Mouse (Mus musculus) stomach, embryonic 14.5 days (tissue): ENCODE data around the gene Stap2. TPM values are rescaled to one million over a fixed set of nuclear protein-coding genes. Genes with fewer than 3 reads are reported as not detected.
A peak's percentile ranks its signal among the peaks of the same experiment; 100 is the strongest.

ENCODE experiments used
- ATAC-seq: fragments of 200-750 bp; cut with Nextera tagmentation; 2 replicates; pipeline ENCODE4 v1.8.0; 2017; ENCODE audit warnings: low read depth, moderate TSS enrichment; ENCODE audit not compliant: insufficient number of reproducible peaks, insufficient read depth, low FRiP score
- H3K27ac ChIP-seq: fragments of 300-500 bp; sonication (generic); 2 replicates; pipeline ENCODE4 v1.5.1; 2014; ENCODE audit warnings: mild to moderate bottlenecking, low read length, moderate library complexity, mixed read lengths
- H3K27me3 ChIP-seq: fragments of 300-500 bp; sonication (generic); 2 replicates; pipeline ENCODE4 v1.6.1; 2014; ENCODE audit warnings: low read length, control low read depth, mixed read lengths; ENCODE audit not compliant: control insufficient read depth, insufficient read depth
- H3K36me3 ChIP-seq: fragments of 300-500 bp; sonication (generic); 2 replicates; pipeline ENCODE4 v1.6.1; 2014; ENCODE audit warnings: mild to moderate bottlenecking, control low read depth, low read length, moderate library complexity, mixed read lengths; ENCODE audit not compliant: control insufficient read depth, insufficient read depth
- H3K4me1 ChIP-seq: fragments of 300-500 bp; sonication (generic); 2 replicates; pipeline ENCODE4 v1.6.1; 2014; ENCODE audit warnings: low read length, control low read depth, mixed read lengths; ENCODE audit not compliant: control insufficient read depth, insufficient read depth
- H3K4me2 ChIP-seq: fragments of 300-500 bp; sonication (generic); replicated peaks from 2 replicates; pipeline ENCODE4 v1.6.1; 2014; ENCODE audit warnings: low read depth, low read length, control low read depth
- H3K4me3 ChIP-seq: fragments of 300-500 bp; sonication (generic); 2 replicates; pipeline ENCODE4 v1.5.1; 2014; ENCODE audit warnings: low read depth, low read length, control low read depth
- H3K9ac ChIP-seq: fragments of 300-500 bp; sonication (generic); replicated peaks from 2 replicates; pipeline ENCODE4 v1.6.1; 2014; ENCODE audit warnings: low read depth, mild to moderate bottlenecking, control low read depth, low read length, moderate library complexity, mixed read lengths
- H3K9me3 ChIP-seq: fragments of 300-500 bp; sonication (generic); 2 replicates; pipeline ENCODE4 v1.6.1; 2016; ENCODE audit warnings: low read depth, low read length, control low read depth; ENCODE audit not compliant: control insufficient read depth
- WGBS: fragments of 180-500 bp; shearing (Covaris S2); extraction: QIAGEN DNeasy Blood & Tissue Kit; methylation state at CpG from one replicate; pipeline ENCODE4 v1.1.7; 2014; 5-methylcytosine and 5-hydroxymethylcytosine counted together
- polyA plus RNA-seq: library from polyadenylated mRNA; unstranded; fragments of >200 nt; fragmentation: Nextera tagmentation; extraction: Ambion mirVana; gene quantifications from 2 replicates; pipeline ENCODE4 v1.2.1, GENCODE M21; 2014

The Stap2 gene
- polyA plus RNA-seq, 1 experiment from 2014 or later, result 19.7 TPM

DNA sequence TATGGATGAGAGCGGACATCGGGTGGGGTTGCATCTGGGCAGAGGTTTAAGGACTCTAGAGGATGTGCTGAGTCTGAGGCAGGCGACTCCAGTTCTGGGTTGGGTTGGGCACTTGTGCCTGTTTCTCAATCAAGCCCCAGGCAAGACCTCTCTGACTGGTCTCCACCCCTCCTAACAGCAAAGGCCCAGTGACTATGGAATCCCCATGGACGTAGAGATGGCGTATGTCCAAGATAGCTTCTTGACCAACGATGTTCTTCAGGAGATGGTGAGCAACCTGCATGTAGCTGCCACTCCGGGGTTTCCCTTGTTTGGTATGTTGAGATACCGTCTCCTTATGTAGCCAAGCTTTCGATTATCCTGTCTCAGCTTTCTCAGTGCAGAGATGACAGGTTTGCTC, 9.9 kb upstream of the Stap2 start:
- Histone ChIP-seq H3K27ac (no peak overlapping the region), H3K9me3 (no peaks in the 10 kb centered on the region), H3K9ac (no peak overlapping the region), H3K36me3 (peaks cover 67% of the 10 kb centered on the region), H3K4me1 (peaks cover 5% of the 10 kb centered on the region), H3K4me2 (no peak overlapping the region), H3K4me3 (no peak overlapping the region), H3K27me3 (no peaks in the 10 kb centered on the region)
- 90% methylated on average over 9 of the region's 9 CpGs for WGBS
- no peak for ATAC-seq

DNA sequence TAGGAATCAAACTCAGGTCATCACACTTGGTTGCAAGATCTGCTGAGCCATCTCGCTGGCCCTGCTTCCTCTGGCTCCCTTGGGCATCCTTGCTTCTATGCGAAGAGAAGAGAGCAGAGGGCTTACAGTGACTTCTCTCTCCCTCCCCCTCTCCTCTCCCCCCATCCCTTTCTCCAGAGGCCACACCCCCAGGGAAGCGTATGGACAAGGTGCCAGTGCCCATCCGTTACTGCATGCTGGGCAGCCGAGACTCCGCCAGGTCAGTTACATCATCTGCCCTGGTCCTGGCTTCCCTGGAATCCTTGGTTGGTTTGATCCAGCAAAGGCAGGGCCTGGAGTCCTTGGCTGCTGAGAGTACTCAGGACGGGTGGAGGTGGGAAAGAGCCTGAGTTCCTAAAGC, 6.1 kb upstream of the Stap2 start:
- Histone ChIP-seq H3K27me3 (no peaks in the 10 kb centered on the region), H3K27ac (no peak overlapping the region), H3K9me3 (no peaks in the 10 kb centered on the region), H3K4me1 (peaks cover 11% of the 10 kb centered on the region), H3K4me2 (no peak overlapping the region), H3K36me3 (peaks cover 36% of the 10 kb centered on the region), H3K4me3 (no peak overlapping the region), H3K9ac (no peak overlapping the region)
- 83% methylated on average over 7 of the region's 7 CpGs for WGBS
- ATAC-seq, result no peak

- H3K9me3 ChIP-seq, result no peaks in the 10 kb centered on the region
- H3K9ac ChIP-seq, result no peak overlapping the region
- ATAC-seq, result no peak
- 8% methylated on average over 9 of the region's 9 CpGs for WGBS
- peak overlapping the region; percentile 89; the same call in 1 of the 2 replicates for H3K4me2 ChIP-seq
- H3K4me3 ChIP-seq, result no peak overlapping the region
- peaks cover 11% of the 10 kb centered on the region for H3K4me1 ChIP-seq
- H3K27ac ChIP-seq, result no peak overlapping the region
- peaks cover 29% of the 10 kb centered on the region for H3K36me3 ChIP-seq
- H3K27me3 ChIP-seq, result no peaks in the 10 kb centered on the region
Observed at GRCm38 (mm10) chr17:56010681-56011080, 5.3 kb upstream of the Stap2 start.

GRCm38 (mm10) chr17:56010255-56010654, 4.9 kb upstream of the Stap2 start:
- no peak for ATAC-seq
- H3K4me3 ChIP-seq, result peak overlapping the region; percentile 70; the same call in 1 of the 2 replicates
- peaks cover 25% of the 10 kb centered on the region for H3K36me3 ChIP-seq
- WGBS, result 65% methylated on average over 14 of the region's 14 CpGs
- H3K4me1 ChIP-seq, result peaks cover 11% of the 10 kb centered on the region
- H3K9me3 ChIP-seq, result no peaks in the 10 kb centered on the region
- H3K9ac ChIP-seq, result peak overlapping the region; percentile 67
- no peak overlapping the region for H3K27ac ChIP-seq
- H3K27me3 ChIP-seq, result no peaks in the 10 kb centered on the region
- H3K4me2 ChIP-seq, result peak overlapping the region; percentile 89

DNA sequence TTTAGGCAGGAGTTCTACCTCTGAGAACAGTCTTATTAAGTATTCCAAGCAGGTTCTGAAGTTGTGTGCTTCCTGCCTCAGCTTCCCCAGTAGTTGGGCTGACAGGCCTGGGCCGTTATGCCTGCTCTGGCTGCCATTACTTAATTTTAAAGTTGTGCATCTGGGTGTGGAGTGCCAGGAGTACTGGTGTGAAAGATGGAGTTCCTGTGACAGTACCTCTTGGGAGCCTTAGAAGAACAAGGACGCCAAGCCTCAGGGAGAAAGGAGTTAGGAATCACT, 4.5 kb upstream of the Stap2 start:
- 30% methylated on average over 2 of the region's 2 CpGs for WGBS

DNA sequence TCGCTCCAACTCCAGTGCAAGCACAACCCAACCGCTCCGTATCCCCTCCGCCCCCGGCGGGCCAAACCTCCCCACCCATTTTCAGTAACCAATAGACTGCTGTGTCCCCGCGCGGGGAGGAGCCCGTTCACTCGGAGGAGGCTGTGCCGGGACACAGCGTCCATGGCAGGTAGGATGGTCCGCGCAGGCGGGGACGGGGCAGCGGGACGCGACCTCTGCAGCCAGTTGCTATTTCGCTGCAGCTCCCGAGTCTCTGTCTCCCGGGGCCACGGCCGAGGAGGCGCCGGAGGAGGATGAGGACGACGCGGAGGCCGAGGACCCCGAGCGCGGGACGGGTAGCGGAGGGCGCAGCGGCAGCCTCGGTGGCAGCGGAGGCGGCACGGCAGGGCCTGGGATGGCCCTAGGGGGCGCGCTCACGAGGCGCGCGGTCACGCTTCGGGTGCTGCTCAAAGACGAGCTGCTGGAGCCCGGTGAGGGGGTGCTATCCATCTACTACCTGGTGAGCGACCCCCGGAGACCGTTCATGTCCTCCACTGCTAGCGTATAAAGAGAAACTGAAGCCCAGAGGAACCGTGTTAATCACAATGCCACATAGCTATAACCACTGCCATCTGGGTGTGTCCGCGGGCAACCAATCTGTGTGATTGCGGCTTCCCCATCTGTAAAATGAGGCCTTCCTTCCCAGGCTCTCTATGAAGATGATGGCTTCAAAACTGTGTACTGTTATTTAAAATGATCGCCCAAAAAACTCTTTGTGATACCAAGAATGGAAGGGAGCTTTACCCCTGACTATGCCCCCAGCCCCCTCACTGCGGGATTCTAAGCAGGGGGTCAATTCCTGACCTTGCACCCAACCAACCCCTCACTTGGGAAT, 3.9 kb upstream of the Stap2 start:
- peak overlapping the region; percentile 67 for H3K9ac ChIP-seq
- peak overlapping the region; percentile 84 for H3K27ac ChIP-seq
- peak; percentile 90 for ATAC-seq
- no peaks in the 10 kb centered on the region for H3K9me3 ChIP-seq
- H3K27me3 ChIP-seq, result no peaks in the 10 kb centered on the region
- 1% methylated on average over 62 of the region's 62 CpGs for WGBS
- H3K4me1 ChIP-seq, result peaks cover 11% of the 10 kb centered on the region
- H3K36me3 ChIP-seq, result peaks cover 19% of the 10 kb centered on the region
- H3K4me2 ChIP-seq, result peak overlapping the region; percentile 89
- peak overlapping the region; percentile 70 for H3K4me3 ChIP-seq

More for the DNA sequence above, 4.5 kb upstream of the Stap2 start:
- Histone ChIP-seq H3K9ac (peak overlapping the region; percentile 67), H3K4me2 (peak overlapping the region; percentile 89), H3K27ac (no peak overlapping the region), H3K36me3 (peaks cover 22% of the 10 kb centered on the region), H3K4me3 (peak overlapping the region; percentile 70), H3K4me1 (peaks cover 11% of the 10 kb centered on the region), H3K27me3 (no peaks in the 10 kb centered on the region), H3K9me3 (no peaks in the 10 kb centered on the region)
- ATAC-seq, result no peak

- H3K4me2 ChIP-seq, result peak overlapping the region; percentile 89
- peaks cover 11% of the 10 kb centered on the region for H3K4me1 ChIP-seq
- no peaks in the 10 kb centered on the region for H3K9me3 ChIP-seq
- peak overlapping the region; percentile 67; the same call in 1 of the 2 replicates for H3K9ac ChIP-seq
- peak overlapping the region; percentile 70 for H3K4me3 ChIP-seq
- H3K27me3 ChIP-seq, result no peaks in the 10 kb centered on the region
- H3K36me3 ChIP-seq, result peaks cover 19% of the 10 kb centered on the region
- peak overlapping the region; percentile 84 for H3K27ac ChIP-seq
- peak; percentile 93 for ATAC-seq
- WGBS, result 1% methylated on average over 21 of the region's 21 CpGs
Observed at GRCm38 (mm10) chr17:56008356-56009087, 3.1 kb upstream of the Stap2 start.

DNA sequence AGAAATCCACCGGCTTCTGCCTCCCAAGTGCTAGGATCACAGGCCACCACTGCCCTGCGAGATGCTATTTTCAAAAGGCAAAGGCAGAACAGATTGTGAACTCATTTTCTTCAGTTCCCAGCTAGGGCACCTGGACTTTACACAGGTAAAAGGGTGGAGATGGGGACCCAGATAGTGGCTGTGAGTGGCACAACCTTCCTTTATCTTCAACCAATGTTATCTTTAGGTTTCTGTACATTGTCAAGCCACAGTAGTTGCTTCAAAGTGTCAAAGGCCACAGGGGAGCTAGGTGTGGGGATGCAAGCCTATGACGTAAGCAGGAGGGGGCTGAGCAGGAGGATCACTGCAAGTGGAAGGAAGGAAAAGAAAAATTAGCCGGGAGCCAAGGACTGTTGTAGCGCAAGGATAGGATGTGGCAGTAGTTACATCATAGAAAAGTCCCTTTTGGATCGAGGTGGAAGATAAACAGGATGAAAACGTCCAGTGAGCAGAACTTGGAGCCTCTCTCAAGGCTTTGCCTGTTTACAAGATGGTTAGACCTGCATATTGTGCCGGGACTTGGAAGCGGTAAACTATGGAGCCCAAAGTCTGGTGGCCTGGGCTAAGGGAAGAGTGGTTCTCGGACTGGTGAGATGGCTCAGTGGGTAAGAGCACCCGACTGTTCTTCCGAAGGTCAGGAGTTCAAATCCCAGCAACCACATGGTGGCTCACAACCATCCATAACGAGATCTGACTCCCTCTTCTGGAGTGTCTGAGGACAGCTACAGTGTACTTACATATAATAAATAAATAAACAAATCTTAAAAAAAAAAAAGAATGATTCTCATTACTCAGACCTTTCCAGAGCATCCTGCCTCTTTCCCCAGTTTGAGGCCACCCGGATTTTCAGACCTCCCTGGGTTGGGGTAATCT, 2.3 kb upstream of the Stap2 start:
- Histone ChIP-seq H3K9me3 (no peaks in the 10 kb centered on the region), H3K4me3 (peak overlapping the region; percentile 70), H3K36me3 (peaks cover 14% of the 10 kb centered on the region), H3K27me3 (no peaks in the 10 kb centered on the region), H3K27ac (peak overlapping the region; percentile 75), H3K9ac (0 out of 2 replicates have a peak overlapping the region, but pooled peaks have one; percentile 26), H3K4me2 (peak overlapping the region; percentile 89), H3K4me1 (peaks cover 11% of the 10 kb centered on the region)
- ATAC-seq, result no peak; the same call in 1 of the 2 replicates
- 17% methylated on average over 13 of the region's 14 CpGs for WGBS
